Comparison of ENCODE assay signal across 8 mouse cellular contexts in the genomic region with DNA sequence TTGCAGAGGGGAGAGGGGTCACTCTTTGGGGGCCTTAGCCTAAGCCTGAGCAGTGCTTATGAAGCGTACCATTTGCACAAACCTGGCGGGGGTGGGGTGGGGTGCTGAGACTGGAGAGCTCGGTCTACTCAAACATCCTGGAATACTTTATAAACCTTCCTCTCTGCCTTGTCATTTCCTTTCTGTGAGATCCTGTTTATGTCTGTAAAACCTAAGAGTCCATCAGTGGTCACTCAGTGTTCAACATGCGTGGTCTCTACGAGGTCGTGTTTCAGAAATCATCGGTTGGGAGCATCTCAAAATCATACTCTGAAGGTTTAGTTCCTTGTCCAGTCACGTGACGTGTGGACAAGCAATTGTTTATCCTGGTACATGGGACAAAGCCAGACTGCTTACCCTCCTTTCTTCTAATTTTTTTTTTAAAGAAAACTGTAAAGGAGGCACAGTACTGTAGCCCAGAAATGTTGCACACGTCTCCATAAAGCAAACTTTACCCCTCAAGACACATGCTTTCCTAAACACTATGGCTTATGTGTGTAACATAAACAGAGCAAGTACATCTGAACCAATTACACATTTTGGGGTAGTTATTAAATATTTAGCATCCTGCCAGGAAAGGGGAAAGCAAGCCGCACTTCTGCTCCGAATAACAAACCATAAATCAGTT.
A peak's percentile ranks its signal among the peaks of the same experiment; 100 is the strongest.
DNase-seq lines count a peak whose midpoint lies in the region; ATAC-seq and TF ChIP-seq lines count a peak whose summit lies in the region.

No protein-coding gene starts in this region.

- no peak for TF ChIP-seq CTCF in midbrain, postnatal 0 days (IDR thresholded peaks at IDR 0.05)

- ATAC-seq in cerebellum, adult (ENCODE audit: insufficient number of reproducible peaks, low FRiP score, low TSS enrichment) = 0 out of 2 replicates have a peak, but pooled peaks have one; percentile 11
- peak; percentile 32; the same call in 1 of the 2 replicates for ATAC-seq in liver, embryonic 11.5 days (replicated peaks; ENCODE audit: low FRiP score)
- ATAC-seq in midbrain, postnatal 0 days (ENCODE audit: low FRiP score) = no peak

- H3K4me2 ChIP-seq in liver, embryonic 11.5 days = peak overlapping the region; percentile 80
- peak overlapping the region; percentile 95 for H3K4me2 ChIP-seq in midbrain, postnatal 0 days (ENCODE audit: low read depth, low read length, poor library complexity, severe bottlenecking)

- no peaks in the 10 kb centered on the region for H3K4me1 ChIP-seq in liver, embryonic 11.5 days (replicated peaks; ENCODE audit: control insufficient read depth, insufficient read depth, low read length)
- no peaks in the 10 kb centered on the region for H3K4me1 ChIP-seq in midbrain, postnatal 0 days (ENCODE audit: insufficient read depth, low read length)

- H3K27me3 ChIP-seq in liver, embryonic 11.5 days (replicated peaks; ENCODE audit: control insufficient read depth, insufficient read depth, low read length) = no peaks in the 10 kb centered on the region
- no peaks in the 10 kb centered on the region for H3K27me3 ChIP-seq in midbrain, postnatal 0 days (ENCODE audit: insufficient read depth, low read length)

- DNase-seq in cerebellum, adult 11-12 months = no peak
- DNase-seq in embryo, embryonic 11 days = peak; percentile 54
- peak; percentile 40 to 49 for DNase-seq in heart, postnatal 10 days
- no peak for DNase-seq in liver, embryonic 11.5 days (ENCODE audit: low spot score)
- DNase-seq in midbrain, postnatal 0 days (ENCODE audit: low spot score) = no peak
- no peak for DNase-seq in T-cell, adult 2 months (ENCODE audit: low spot score)
- no peak for DNase-seq in layer of hippocampus, postnatal 10 days (ENCODE audit: low spot score in 2 of 2)

- H3K9me3 ChIP-seq in liver, embryonic 11.5 days (ENCODE audit: control insufficient read depth, low read length) = no peaks in the 10 kb centered on the region
- no peaks in the 10 kb centered on the region for H3K9me3 ChIP-seq in midbrain, postnatal 0 days (ENCODE audit: low read length)

- H3K27ac ChIP-seq in liver, embryonic 11.5 days (ENCODE audit: low read depth, low read length) = peak overlapping the region; percentile 84
- H3K27ac ChIP-seq in midbrain, postnatal 0 days (ENCODE audit: low read depth, low read length) = no peak overlapping the region

- intact Hi-C loops in heart, postnatal 10 days (cut with DNase I) = no loop called here

- H3K36me3 ChIP-seq in liver, embryonic 11.5 days (ENCODE audit: control insufficient read depth, insufficient read depth, low read length) = no peaks in the 10 kb centered on the region
- no peaks in the 10 kb centered on the region for H3K36me3 ChIP-seq in midbrain, postnatal 0 days (ENCODE audit: insufficient read depth, low read length)

- peak overlapping the region; percentile 68 for H3K4me3 ChIP-seq in liver, embryonic 11.5 days (ENCODE audit: low read depth, low read length)
- peak overlapping the region; percentile 70 for H3K4me3 ChIP-seq in midbrain, postnatal 0 days (ENCODE audit: low read depth, low read length)

- peak overlapping the region; percentile 77 for H3K9ac ChIP-seq in liver, embryonic 11.5 days (ENCODE audit: low read depth, low read length)
- H3K9ac ChIP-seq in midbrain, postnatal 0 days (replicated peaks; ENCODE audit: low read length, poor library complexity, severe bottlenecking) = no peak overlapping the region

- 24% methylated on average over 12 of the region's 12 CpGs for WGBS in liver, embryonic 11.5 days
- 22% methylated on average over 12 of the region's 12 CpGs for WGBS in midbrain, postnatal 0 days

Comparison
In these comparisons a context has a peak if more than half of its experiments do, and no peak if none do; other contexts are left out.
1. DNase-seq: peak in embryo, embryonic 11 days (single experiment) and heart, postnatal 10 days (2 of 2); none in cerebellum, adult 11-12 months (single experiment), liver, embryonic 11.5 days (single experiment), midbrain, postnatal 0 days (single experiment), T-cell, adult 2 months (single experiment) and layer of hippocampus, postnatal 10 days (0 of 2).